Comparison of ENCODE assay signal across 8 mouse cellular contexts in genomic region chr2:22894932-22895281, GRCm38 (mm10). TPM values are rescaled to one million over a fixed set of nuclear protein-coding genes. Genes with fewer than 3 reads are reported as not detected.
A peak's percentile ranks its signal among the peaks of the same experiment; 100 is the strongest.
DNase-seq lines count a peak whose midpoint lies in the region; ATAC-seq and TF ChIP-seq lines count a peak whose summit lies in the region.

No protein-coding gene starts in this region.

- peaks cover 22% of the 10 kb centered on the region for H3K79me2 ChIP-seq in CH12.LX (replicated peaks; ENCODE audit: control insufficient read depth, extremely low read depth, insufficient read depth, poor library complexity, severe bottlenecking)

- H3K4me2 ChIP-seq in CH12.LX (ENCODE audit: insufficient read depth, low read depth, poor library complexity, severe bottlenecking), result peak overlapping the region; percentile 51
- H3K4me2 ChIP-seq in forebrain, embryonic 14.5 days (ENCODE audit: low read length), result peak overlapping the region; percentile 86
- H3K4me2 ChIP-seq in liver, embryonic 15.5 days, result peak overlapping the region; percentile 82

- no peak for DNase-seq in heart, embryonic 10.5 days (ENCODE audit: low spot score)
- no peak for DNase-seq in heart, postnatal 14 days
- no peak for DNase-seq in CH12.LX (ENCODE audit: extremely low read depth)
- DNase-seq in forebrain, embryonic 14.5 days (ENCODE audit: low spot score), result no peak
- no peak for DNase-seq in urinary bladder, postnatal 10 days (ENCODE audit: low spot score)
- DNase-seq in urinary bladder, postnatal 14 days (ENCODE audit: low spot score), result no peak
- no peak for DNase-seq in frontal cortex, postnatal 25 days (ENCODE audit: low spot score in 2 of 2)

- intact Hi-C loops in heart, postnatal 14 days (cut with DNase I), result loop anchor here (5.0 to 10.0 kb wide), 2 partner anchors 140 to 172 kb away; partner anchors contain the start of gene Acbd5

- no peaks in the 10 kb centered on the region for H3K9me3 ChIP-seq in heart, embryonic 10.5 days
- H3K9me3 ChIP-seq in CH12.LX (replicated peaks; ENCODE audit: low read length), result no peaks in the 10 kb centered on the region
- H3K9me3 ChIP-seq in forebrain, embryonic 14.5 days (replicated peaks; ENCODE audit: control insufficient read depth, low read length), result no peaks in the 10 kb centered on the region
- H3K9me3 ChIP-seq in liver, embryonic 15.5 days (replicated peaks), result no peaks in the 10 kb centered on the region

- in situ Hi-C loops in CH12.LX (cut with MboI; ENCODE audit: low pct_ligation_motif_present, low pct_unique_long_range_greater_than_20kb, low sequenced_read_pairs), result no loop called here

- 26% methylated on average over 9 of the region's 9 CpGs for WGBS in heart, embryonic 10.5 days
- 29% methylated on average over 9 of the region's 9 CpGs for whole genome bisulfite sequencing in forebrain, embryonic 14.5 days
- WGBS in liver, embryonic 15.5 days (ENCODE audit: insufficient replicate concordance), result 11% methylated on average over 9 of the region's 9 CpGs

- no peaks in the 10 kb centered on the region for H3K36me3 ChIP-seq in heart, embryonic 10.5 days
- peaks cover 0 to 13% of the 10 kb centered on the region in 2 experiments for H3K36me3 ChIP-seq in CH12.LX (replicated peaks in 1 of 2; ENCODE audit: control insufficient read depth in 1 of 2, insufficient read depth in 1 of 2, low read length in 1 of 2)
- no peaks in the 10 kb centered on the region for H3K36me3 ChIP-seq in forebrain, embryonic 14.5 days (ENCODE audit: control insufficient read depth, insufficient read depth, low read length)
- 0 out of 2 replicates have a peak, but pooled peaks cover 4% of the 10 kb centered on the region for H3K36me3 ChIP-seq in liver, embryonic 15.5 days (replicated peaks)

- dilution Hi-C loops in CH12.LX (cut with MboI; ENCODE audit: extremely low pct_ligation_motif_present, extremely low pct_unique_long_range_greater_than_20kb, low sequenced_read_pairs), result no loop called here

- no peak for TF ChIP-seq EP300 in CH12.LX (IDR thresholded peaks at IDR 0.05; ENCODE audit: low read length)

- no peak for TF ChIP-seq CTCF in CH12.LX (conservative IDR thresholded peaks at IDR 0.05 in 1 of 2, IDR thresholded peaks at IDR 0.05 in 1 of 2; ENCODE audit: low read depth in 2 of 2, low read length in 2 of 2)

- H3K4me3 ChIP-seq in heart, embryonic 10.5 days, result peak overlapping the region; percentile 91
- peak overlapping the region; percentile 94 to 99 (median 97) for H3K4me3 ChIP-seq in CH12.LX (replicated peaks in 1 of 3; ENCODE audit: low read depth in 2 of 3, low read length in 2 of 3, poor library complexity in 1 of 3)
- peak overlapping the region; percentile 88 for H3K4me3 ChIP-seq in forebrain, embryonic 14.5 days (ENCODE audit: low read depth, low read length)
- H3K4me3 ChIP-seq in liver, embryonic 15.5 days (replicated peaks), result peak overlapping the region; percentile 95

- TF ChIP-seq RAD21 in CH12.LX (IDR thresholded peaks at IDR 0.05; ENCODE audit: low read depth, low read length), result no peak

- H3K4me1 ChIP-seq in heart, embryonic 10.5 days, result no peaks in the 10 kb centered on the region
- peaks cover 0 to 24% of the 10 kb centered on the region in 2 experiments; a peak in 2 of 4 replicates for H3K4me1 ChIP-seq in CH12.LX (ENCODE audit: control insufficient read depth in 1 of 2, insufficient read depth in 2 of 2)
- no peaks in the 10 kb centered on the region for H3K4me1 ChIP-seq in forebrain, embryonic 14.5 days (ENCODE audit: control insufficient read depth, insufficient read depth, low read length)
- peaks cover 19% of the 10 kb centered on the region for H3K4me1 ChIP-seq in liver, embryonic 15.5 days (replicated peaks)

- peak; percentile 10; the same call in 1 of the 2 replicates for ATAC-seq in forebrain, embryonic 14.5 days
- ATAC-seq in liver, embryonic 15.5 days (ENCODE audit: insufficient read depth), result peak; percentile 13; the same call in 1 of the 2 replicates

- peak overlapping the region; percentile 94 for H3K27ac ChIP-seq in heart, embryonic 10.5 days
- peak overlapping the region; percentile 25; the same call in 1 of the 2 replicates for H3K27ac ChIP-seq in CH12.LX (ENCODE audit: insufficient read depth, low read depth)
- H3K27ac ChIP-seq in forebrain, embryonic 14.5 days (ENCODE audit: low read depth, low read length), result peak overlapping the region; percentile 84
- H3K27ac ChIP-seq in liver, embryonic 15.5 days (replicated peaks), result peak overlapping the region; percentile 84

- TF ChIP-seq POLR2A in CH12.LX (IDR thresholded peaks at IDR 0.05; ENCODE audit: low read depth, low read length), result no peak

- peak overlapping the region; percentile 88 for H3K9ac ChIP-seq in CH12.LX (ENCODE audit: insufficient read depth, low read depth)
- H3K9ac ChIP-seq in forebrain, embryonic 14.5 days (ENCODE audit: low read length), result peak overlapping the region; percentile 81
- H3K9ac ChIP-seq in liver, embryonic 15.5 days, result peak overlapping the region; percentile 70

- no peaks in the 10 kb centered on the region for H3K27me3 ChIP-seq in heart, embryonic 10.5 days (ENCODE audit: insufficient read depth, poor library complexity, severe bottlenecking)
- no peaks in the 10 kb centered on the region for H3K27me3 ChIP-seq in CH12.LX (replicated peaks)
- no peaks in the 10 kb centered on the region for H3K27me3 ChIP-seq in forebrain, embryonic 14.5 days (replicated peaks; ENCODE audit: control insufficient read depth, insufficient read depth, low read length)
- H3K27me3 ChIP-seq in liver, embryonic 15.5 days, result no peaks in the 10 kb centered on the region

TF ChIP-seq in CH12.LX, 34 proteins besides CTCF, POLR2A, EP300 and RAD21:
- TF ChIP-seq IRF4 (IDR thresholded peaks at IDR 0.05; ENCODE audit: low read depth, low read length) (no peak), ETS1 (conservative IDR thresholded peaks at IDR 0.05; ENCODE audit: low read depth, low read length) (no peak), ZKSCAN1 (IDR thresholded peaks at IDR 0.05; ENCODE audit: borderline replicate concordance, low read depth, low read length) (no peak), RCOR1 (conservative IDR thresholded peaks at IDR 0.05; ENCODE audit: low read depth, low read length) (no peak), CHD2 (IDR thresholded peaks at IDR 0.05; ENCODE audit: low read length) (no peak), MAFK (IDR thresholded peaks at IDR 0.05; ENCODE audit: insufficient replicate concordance, low read length) (no peak), NRF1 (IDR thresholded peaks at IDR 0.05; ENCODE audit: low read depth, low read length) (no peak), JUND (conservative IDR thresholded peaks at IDR 0.05; ENCODE audit: low read depth, low read length) (no peak), BHLHE40 (IDR thresholded peaks at IDR 0.05; ENCODE audit: low read depth, low read length) (no peak), UBTF (IDR thresholded peaks at IDR 0.05; ENCODE audit: low read depth, low read length) (no peak), GABPA (IDR thresholded peaks at IDR 0.05; ENCODE audit: insufficient replicate concordance, low read depth, low read length) (no peak), HCFC1 (IDR thresholded peaks at IDR 0.05; ENCODE audit: low read depth, low read length) (no peak), SMC3 (IDR thresholded peaks at IDR 0.05; ENCODE audit: low read depth, low read length) (no peak), TBP (conservative IDR thresholded peaks at IDR 0.05; ENCODE audit: low read depth, low read length) (no peak), E2F4 (IDR thresholded peaks at IDR 0.05; ENCODE audit: insufficient replicate concordance, low read depth, low read length) (no peak)
TF ChIP-seq in CH12.LX: peak in this region for 0.

RNA-seq across cellular contexts. Expression of gene Pdss1, which starts 0.4 kb away (rescaled TPM):
- 33.1 and 37.5 TPM in 2 replicates for polyA plus RNA-seq in heart, embryonic 10.5 days (2016; fragmentation: Nextera tagmentation; extraction: Ambion mirVana)
- 10 to 100 TPM; 27.5 to 32.8 TPM for total RNA-seq in heart, postnatal 14 days (2021)
- total RNA-seq in CH12.LX (2012; rRNA removed) (14.2 and 19.4 TPM in 2 replicates), CH12.LX (2014; rRNA removed) (29.0 and 35.7 TPM in 2 replicates)
- polyA plus RNA-seq in CH12.LX (2012; ENCODE audit: insufficient read length, low read depth), result 26.0 and 27.6 TPM in 2 replicates
- polyA plus RNA-seq in forebrain, embryonic 14.5 days (2014; fragmentation: Nextera tagmentation; extraction: Ambion mirVana), result 21.4 and 25.1 TPM in 2 replicates
- 11.4 and 12.2 TPM in 2 replicates for polyA plus RNA-seq in liver, embryonic 15.5 days (2015; fragmentation: Nextera tagmentation; extraction: Ambion mirVana)

Comparison
In these comparisons a context has a peak if more than half of its experiments do, and no peak if none do; other contexts are left out.
1. H3K27ac ChIP-seq: peak in every context shown above with its lines; median percentile 94 in heart, embryonic 10.5 days; 84 in forebrain, embryonic 14.5 days; 84 in liver, embryonic 15.5 days; 25 in CH12.LX.